28 mouse cellular contexts compared by ENCODE assay signal in the genomic region with DNA sequence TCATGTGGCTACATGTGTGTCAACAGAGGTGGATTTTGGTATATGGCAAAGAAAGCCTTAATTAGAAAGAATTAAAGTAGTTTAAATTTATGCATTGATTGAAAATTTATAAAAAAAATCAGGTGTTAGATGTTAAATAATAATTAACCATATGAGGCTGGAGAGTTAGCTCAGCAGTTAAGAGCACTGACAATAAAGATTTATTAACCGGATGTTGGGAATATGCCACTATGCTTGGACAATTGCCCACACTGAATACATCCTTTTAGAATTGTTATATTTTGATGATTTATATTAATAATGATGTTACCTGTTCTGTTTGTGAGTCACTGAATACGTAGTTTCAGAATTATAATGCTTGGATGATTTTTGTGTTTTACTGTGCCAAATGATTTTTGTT. TPM values are rescaled to one million over a fixed set of nuclear protein-coding genes. Genes with fewer than 3 reads are reported as not detected.
DNase-seq lines count a peak whose midpoint lies in the region; ATAC-seq and TF ChIP-seq lines count a peak whose summit lies in the region.
"Had no signal": no experiment of that assay in that cellular context is flagged by ENCODE, and none has a peak within 500 bp of the region (broad histone marks: within the 10 kb centered on the region; RNA-seq: fewer than 3 reads in every experiment).

No protein-coding gene starts in this region.

- peak; percentile 54 for DNase-seq in kidney, adult 2 months
- no peak for DNase-seq in kidney, adult 18-20 months
- peak; percentile 18 for DNase-seq in kidney, adult 9 months
- DNase-seq in kidney, postnatal 36 days: no peak
- DNase-seq in forebrain, postnatal 0 days: no peak
- DNase-seq: adrenal gland, adult 2 months; adrenal gland, adult 8-10 months; adrenal gland, postnatal 10 days; adrenal gland, postnatal 14 days; adrenal gland, postnatal 25 days; adrenal gland, postnatal 36 days; B cell, adult 2 months; cerebellum, adult 11 months; cerebellum, adult 11-12 months had no signal

- H3K4me1 ChIP-seq in intestine, embryonic 16.5 days (ENCODE audit: control insufficient read depth, insufficient read depth, low read length): no peaks in the 10 kb centered on the region
- no peaks in the 10 kb centered on the region for H3K4me1 ChIP-seq in intestine, embryonic 15.5 days (replicated peaks)
- no peaks in the 10 kb centered on the region for H3K4me1 ChIP-seq in kidney, adult 2 months (ENCODE audit: control insufficient read depth, insufficient read depth, low read length)
- H3K4me1 ChIP-seq in intestine, postnatal 0 days (replicated peaks; ENCODE audit: control insufficient read depth, insufficient read depth, low read length): no peaks in the 10 kb centered on the region
- no peaks in the 10 kb centered on the region for H3K4me1 ChIP-seq in forebrain, postnatal 0 days (ENCODE audit: insufficient read depth)

- no peak overlapping the region for H3K9ac ChIP-seq in intestine, embryonic 16.5 days (ENCODE audit: low read depth, low read length)
- no peak overlapping the region for H3K9ac ChIP-seq in intestine, embryonic 15.5 days
- no peak overlapping the region for H3K9ac ChIP-seq in intestine, postnatal 0 days (ENCODE audit: low read depth, low read length)
- H3K9ac ChIP-seq in forebrain, postnatal 0 days: no peak overlapping the region

- TF ChIP-seq CTCF in kidney, adult 2 months (conservative IDR thresholded peaks at IDR 0.05; ENCODE audit: insufficient read depth, insufficient read length, low read depth, low read length): no peak
- TF ChIP-seq CTCF in intestine, postnatal 0 days (IDR thresholded peaks at IDR 0.05; ENCODE audit: low read depth): no peak
- TF ChIP-seq CTCF in forebrain, postnatal 0 days (IDR thresholded peaks at IDR 0.05; ENCODE audit: low read depth): no peak

- H3K36me3 ChIP-seq in intestine, embryonic 16.5 days (ENCODE audit: control insufficient read depth, insufficient read depth, low read length): no peaks in the 10 kb centered on the region
- no peaks in the 10 kb centered on the region for H3K36me3 ChIP-seq in intestine, embryonic 15.5 days
- no peaks in the 10 kb centered on the region for H3K36me3 ChIP-seq in kidney, adult 2 months (ENCODE audit: control insufficient read depth, insufficient read depth, low read length)
- H3K36me3 ChIP-seq in intestine, postnatal 0 days (ENCODE audit: control insufficient read depth, insufficient read depth): no peaks in the 10 kb centered on the region
- no peaks in the 10 kb centered on the region for H3K36me3 ChIP-seq in forebrain, postnatal 0 days (ENCODE audit: insufficient read depth)
- H3K36me3 ChIP-seq: G1E had no signal

- WGBS in intestine, embryonic 16.5 days: 74% methylated on average over 2 of the region's 2 CpGs
- WGBS in intestine, embryonic 15.5 days: 86% methylated on average over 2 of the region's 2 CpGs
- 45% methylated on average over 2 of the region's 2 CpGs for WGBS in kidney, adult 2 months
- 59% methylated on average over 2 of the region's 2 CpGs for whole genome bisulfite sequencing in intestine, postnatal 0 days
- 84% methylated on average over 2 of the region's 2 CpGs for WGBS in forebrain, postnatal 0 days

- H3K4me2 ChIP-seq in intestine, embryonic 16.5 days (ENCODE audit: low read depth, low read length): no peak overlapping the region
- no peak overlapping the region for H3K4me2 ChIP-seq in intestine, embryonic 15.5 days (replicated peaks)
- 0 out of 2 replicates have a peak overlapping the region, but pooled peaks have one; percentile 35 for H3K4me2 ChIP-seq in intestine, postnatal 0 days (replicated peaks; ENCODE audit: low read depth)
- H3K4me2 ChIP-seq in forebrain, postnatal 0 days (ENCODE audit: low read depth): no peak overlapping the region

- H3K4me3 ChIP-seq in intestine, embryonic 16.5 days (ENCODE audit: low read length): no peak overlapping the region
- H3K4me3 ChIP-seq in intestine, embryonic 15.5 days (replicated peaks): no peak overlapping the region
- no peak overlapping the region for H3K4me3 ChIP-seq in kidney, adult 2 months (ENCODE audit: insufficient read depth, low read depth, low read length)
- H3K4me3 ChIP-seq in intestine, postnatal 0 days (ENCODE audit: low read depth, low read length): no peak overlapping the region
- H3K4me3 ChIP-seq in forebrain, postnatal 0 days (ENCODE audit: low read depth, low read length): no peak overlapping the region

- H3K27ac ChIP-seq in intestine, embryonic 16.5 days (ENCODE audit: low read length): no peak overlapping the region
- H3K27ac ChIP-seq in intestine, embryonic 15.5 days: no peak overlapping the region
- no peak overlapping the region for H3K27ac ChIP-seq in kidney, adult 2 months (ENCODE audit: insufficient read depth, low read depth, low read length)
- 0 out of 2 replicates have a peak overlapping the region, but pooled peaks have one; percentile 41 for H3K27ac ChIP-seq in intestine, postnatal 0 days (ENCODE audit: low read depth, low read length)
- H3K27ac ChIP-seq in forebrain, postnatal 0 days (ENCODE audit: low read depth, low read length): no peak overlapping the region

- peak; percentile 81 for ATAC-seq in intestine, embryonic 16.5 days
- ATAC-seq in intestine, embryonic 15.5 days: no peak
- peak; percentile 78 for ATAC-seq in intestine, postnatal 0 days
- no peak for ATAC-seq in forebrain, postnatal 0 days
- ATAC-seq: activated CD4-positive, CD25-positive, alpha-beta regulatory T cell, adult 4 months; CD4-positive, CD25-positive, alpha-beta regulatory T cell, adult 4 months; Patski had no signal

- TF ChIP-seq POLR2A in kidney, adult 2 months (IDR thresholded peaks at IDR 0.05; ENCODE audit: low read depth, low read length): no peak

- no peaks in the 10 kb centered on the region for H3K27me3 ChIP-seq in intestine, embryonic 16.5 days (replicated peaks; ENCODE audit: control insufficient read depth, insufficient read depth, low read length)
- no peaks in the 10 kb centered on the region for H3K27me3 ChIP-seq in intestine, embryonic 15.5 days (replicated peaks)
- no peaks in the 10 kb centered on the region for H3K27me3 ChIP-seq in kidney, adult 2 months (replicated peaks; ENCODE audit: control insufficient read depth, insufficient read depth, low read length)
- H3K27me3 ChIP-seq in intestine, postnatal 0 days (replicated peaks; ENCODE audit: control insufficient read depth, insufficient read depth, low read length): no peaks in the 10 kb centered on the region
- H3K27me3 ChIP-seq in forebrain, postnatal 0 days (ENCODE audit: insufficient read depth, low read length): no peaks in the 10 kb centered on the region
- H3K27me3 ChIP-seq: CH12.LX had no signal

- no peaks in the 10 kb centered on the region for H3K9me3 ChIP-seq in intestine, embryonic 16.5 days (ENCODE audit: control insufficient read depth, low read length)
- no peaks in the 10 kb centered on the region for H3K9me3 ChIP-seq in intestine, embryonic 15.5 days
- no peaks in the 10 kb centered on the region for H3K9me3 ChIP-seq in intestine, postnatal 0 days (ENCODE audit: control insufficient read depth)
- no peaks in the 10 kb centered on the region for H3K9me3 ChIP-seq in forebrain, postnatal 0 days (ENCODE audit: low read length)
- H3K9me3 ChIP-seq: G1E had no signal

RNA-seq across cellular contexts. Expression of a gene that starts 36.3 kb away (rescaled TPM):
- polyA plus RNA-seq in intestine, embryonic 16.5 days (2015; fragmentation: Nextera tagmentation; extraction: Ambion mirVana): not detected in 2 replicates
- polyA plus RNA-seq in intestine, embryonic 15.5 days (2015; fragmentation: Nextera tagmentation; extraction: Ambion mirVana): not detected in 2 replicates
- 6.8 and 12.1 TPM in 2 replicates for polyA plus RNA-seq in kidney, adult 2 months (2012; rRNA removed)
- polyA plus RNA-seq in intestine, postnatal 0 days (2015; fragmentation: Nextera tagmentation; extraction: Ambion mirVana): 0.07 TPM in 1 of 2 replicates, not detected in the other
- not detected in 2 replicates for total RNA-seq in forebrain, postnatal 0 days (2014; rRNA removed)
- polyA plus RNA-seq in forebrain, postnatal 0 days (2015; fragmentation: Nextera tagmentation; extraction: Ambion mirVana): not detected in 2 replicates
- total RNA-seq: adrenal gland, postnatal 25 days; adrenal gland, postnatal 36 days; adrenal gland, postnatal 4 days; CH12.LX; ES-E14; MEL had no signal
- polyA plus RNA-seq: activated CD4-positive, CD25-positive, alpha-beta regulatory T cell, adult 4 months; brain, embryonic 14.5 days; C2C12; CD4-positive, CD25-positive, alpha-beta regulatory T cell, adult 4 months; G1E; Patski had no signal

RNA-seq across cellular contexts. Expression of a gene that starts 55.0 kb away (rescaled TPM):
- not detected in 2 replicates for polyA plus RNA-seq in intestine, embryonic 16.5 days (2015; fragmentation: Nextera tagmentation; extraction: Ambion mirVana)
- not detected in 2 replicates for polyA plus RNA-seq in intestine, embryonic 15.5 days (2015; fragmentation: Nextera tagmentation; extraction: Ambion mirVana)
- polyA plus RNA-seq in kidney, adult 2 months (2012; rRNA removed): 124 and 209 TPM in 2 replicates
- polyA plus RNA-seq in intestine, postnatal 0 days (2015; fragmentation: Nextera tagmentation; extraction: Ambion mirVana): not detected in 2 replicates
- total RNA-seq in forebrain, postnatal 0 days (2014; rRNA removed): not detected in 2 replicates
- polyA plus RNA-seq in forebrain, postnatal 0 days (2015; fragmentation: Nextera tagmentation; extraction: Ambion mirVana): 0.09 TPM in 1 of 2 replicates, not detected in the other
- total RNA-seq: adrenal gland, adult 18-20 months; adrenal gland, adult 2 months; adrenal gland, adult 8-10 months; adrenal gland, postnatal 10 days; adrenal gland, postnatal 14 days; adrenal gland, postnatal 25 days; adrenal gland, postnatal 36 days; CH12.LX; ES-E14; MEL had no signal
- polyA plus RNA-seq: activated CD4-positive, CD25-positive, alpha-beta regulatory T cell, adult 4 months; adrenal gland, adult 2 months; C2C12; CD4-positive, CD25-positive, alpha-beta regulatory T cell, adult 4 months; G1E; Patski had no signal

Comparison
In these comparisons a context has a peak if more than half of its experiments do, and no peak if none do; other contexts are left out.
1. ATAC-seq: peak in intestine, embryonic 16.5 days (single experiment) and intestine, postnatal 0 days (single experiment); none in intestine, embryonic 15.5 days (single experiment) and forebrain, postnatal 0 days (single experiment).
2. DNase-seq: peak in kidney, adult 2 months (single experiment) and kidney, adult 9 months (single experiment); none in kidney, adult 18-20 months (single experiment), kidney, postnatal 36 days (0 of 2) and forebrain, postnatal 0 days (single experiment).
3. RNA of a gene that starts 55.0 kb away (polyA plus RNA-seq): 124 to 209 TPM in kidney, adult 2 months; not detected in intestine, postnatal 0 days, 0.09 TPM in forebrain, postnatal 0 days, not detected in intestine, embryonic 16.5 days and not detected in intestine, embryonic 15.5 days; every median in the first group is over 100 times any median in the second.